Mouse (Mus musculus) CH12.LX (cell line): ENCODE measurements at regions not wholly inside any gene's neighbourhood (a gene's known extent, or its start where the extent isn't known, plus 50 kb on each side); places are given as distances from the start of the nearest gene placed in this dataset.

Experiments used
- DNase-seq: peaks from one replicate; pipeline ENCODE4 v3.0.0-alpha.2; 2013; ENCODE audit errors: extremely low read depth
- H3K27ac ChIP-seq: 2 replicates; pipeline ENCODE4 v1.5.1; 2012; ENCODE audit warnings: low read depth, mild to moderate bottlenecking, control low read depth, moderate library complexity; ENCODE audit not compliant: insufficient read depth
- H3K27me3 ChIP-seq: replicated peaks from 2 replicates; pipeline ENCODE3; 2012; ENCODE audit warnings: inconsistent platforms
- H3K36me3 ChIP-seq, 2 experiments: replicated peaks in 1 of 2; 2 replicates each; pipeline versions ENCODE3 to v1.6.1; 2012; ENCODE audit warnings: inconsistent platforms in 1 of 2, low read length in 1 of 2, mild to moderate bottlenecking in 1 of 2, mixed read lengths in 1 of 2, moderate library complexity in 1 of 2; ENCODE audit not compliant: control insufficient read depth in 1 of 2, insufficient read depth in 1 of 2
- H3K4me1 ChIP-seq, 2 experiments: 2 replicates each; pipeline ENCODE4 v1.6.1; 2012; ENCODE audit warnings: inconsistent platforms in 1 of 2, moderate library complexity in 1 of 2; ENCODE audit not compliant: insufficient read depth in 2 of 2, control insufficient read depth in 1 of 2
- H3K4me2 ChIP-seq: 2 replicates; pipeline ENCODE4 v1.6.1; 2012; ENCODE audit warnings: low read depth, mild to moderate bottlenecking, control low read depth; ENCODE audit not compliant: poor library complexity, insufficient read depth, severe bottlenecking
- H3K4me3 ChIP-seq, 3 experiments: fragments of 150-350 bp in 1 of 3; sonication (generic) in 1 of 3; replicated peaks in 1 of 3; 2 replicates each; pipeline versions ENCODE3 to v1.5.1; 2011 to 2012; ENCODE audit warnings: low read depth in 2 of 3, low read length in 2 of 3, mild to moderate bottlenecking in 2 of 3, moderate library complexity in 2 of 3, control low read depth in 1 of 3, improper control_type of control experiment in 1 of 3, inconsistent platforms in 1 of 3, mixed read lengths in 1 of 3; ENCODE audit not compliant: poor library complexity in 1 of 3
- H3K79me2 ChIP-seq: replicated peaks from 2 replicates; pipeline ENCODE4 v1.6.1; 2012; ENCODE audit warnings: mild to moderate bottlenecking, moderate library complexity; ENCODE audit not compliant: control insufficient read depth, poor library complexity, insufficient read depth, severe bottlenecking; ENCODE audit errors: extremely low read depth
- H3K9ac ChIP-seq: 2 replicates; pipeline ENCODE4 v1.6.1; 2012; ENCODE audit warnings: low read depth, mild to moderate bottlenecking, control low read depth, moderate library complexity; ENCODE audit not compliant: insufficient read depth
- H3K9me3 ChIP-seq: replicated peaks from 2 replicates; pipeline ENCODE3; 2012; ENCODE audit warnings: low read length, inconsistent platforms, mixed read lengths
- CHD2 ChIP-seq: IDR thresholded peaks from 2 replicates; pipeline ENCODE4 v1.6.1; 2011; ENCODE audit warnings: low read length, improper control_type of control experiment
- CTCF ChIP-seq, 2 experiments: IDR thresholded peaks in 1 of 2; conservative IDR thresholded peaks in 1 of 2; 2 replicates each; pipeline ENCODE4 v1.5.1; 2011 to 2012; ENCODE audit warnings: low read depth in 2 of 2, low read length in 2 of 2, improper control_type of control experiment in 1 of 2, inconsistent platforms in 1 of 2, mild to moderate bottlenecking in 1 of 2, moderate library complexity in 1 of 2
- E2F4 ChIP-seq: IDR thresholded peaks from 2 replicates; pipeline ENCODE4 v1.6.1; 2011; ENCODE audit warnings: low read depth, low read length, improper control_type of control experiment; ENCODE audit not compliant: insufficient replicate concordance
- ELF1 ChIP-seq: IDR thresholded peaks from 2 replicates; pipeline ENCODE4 v1.6.1; 2014; ENCODE audit warnings: low read depth, mild to moderate bottlenecking, inconsistent platforms, low read length, improper control_type of control experiment
- EP300 ChIP-seq: IDR thresholded peaks from 2 replicates; pipeline ENCODE4 v1.6.1; 2011; ENCODE audit warnings: low read length, improper control_type of control experiment
- GABPA ChIP-seq: IDR thresholded peaks from 2 replicates; pipeline ENCODE4 v1.6.1; 2012; ENCODE audit warnings: low read depth, low read length, improper control_type of control experiment, inconsistent platforms; ENCODE audit not compliant: insufficient replicate concordance
- HCFC1 ChIP-seq: IDR thresholded peaks from 2 replicates; pipeline ENCODE4 v1.6.1; 2012; ENCODE audit warnings: low read depth, mild to moderate bottlenecking, inconsistent platforms, low read length, improper control_type of control experiment
- IRF4 ChIP-seq: IDR thresholded peaks from 2 replicates; pipeline ENCODE4 v1.6.1; 2014; ENCODE audit warnings: low read depth, mild to moderate bottlenecking, inconsistent platforms, low read length, improper control_type of control experiment
- JUND ChIP-seq: conservative IDR thresholded peaks from 2 replicates; pipeline ENCODE4 v1.6.1; 2011; ENCODE audit warnings: low read depth, low read length, improper control_type of control experiment
- MAFK ChIP-seq: IDR thresholded peaks from 2 replicates; pipeline ENCODE4 v1.6.1; 2011; ENCODE audit warnings: low read length, improper control_type of control experiment; ENCODE audit not compliant: insufficient replicate concordance
- MAX ChIP-seq: IDR thresholded peaks from 2 replicates; pipeline ENCODE4 v1.6.1; 2011; ENCODE audit warnings: low read length, improper control_type of control experiment
- MEF2A ChIP-seq: IDR thresholded peaks from 2 replicates; pipeline ENCODE4 v1.6.1; 2014; ENCODE audit warnings: low read depth, mild to moderate bottlenecking, inconsistent platforms, low read length, improper control_type of control experiment, borderline replicate concordance
- MYC ChIP-seq: IDR thresholded peaks from 2 replicates; pipeline ENCODE4 v1.6.1; 2011; ENCODE audit warnings: low read depth, mild to moderate bottlenecking, improper control_type of control experiment, low read length
- NELFE ChIP-seq: IDR thresholded peaks from 2 replicates; pipeline ENCODE4 v1.6.1; 2011; ENCODE audit warnings: low read depth, low read length, improper control_type of control experiment
- POLR2A ChIP-seq: IDR thresholded peaks from 2 replicates; pipeline ENCODE4 v1.6.1; 2011; ENCODE audit warnings: low read depth, mild to moderate bottlenecking, improper control_type of control experiment, low read length
- POLR2AphosphoS2 ChIP-seq: IDR thresholded peaks from 2 replicates; pipeline ENCODE4 v1.6.1; 2011; ENCODE audit warnings: low read depth, low read length, improper control_type of control experiment
- RAD21 ChIP-seq: IDR thresholded peaks from 2 replicates; pipeline ENCODE4 v1.6.1; 2011; ENCODE audit warnings: low read depth, mild to moderate bottlenecking, low read length, improper control_type of control experiment, moderate library complexity
- RCOR1 ChIP-seq: conservative IDR thresholded peaks from 2 replicates; pipeline ENCODE4 v1.6.1; 2012; ENCODE audit warnings: low read depth, mild to moderate bottlenecking, inconsistent platforms, low read length, improper control_type of control experiment
- SMC3 ChIP-seq: IDR thresholded peaks from 2 replicates; pipeline ENCODE4 v1.6.1; 2011; ENCODE audit warnings: low read depth, low read length, improper control_type of control experiment
- TCF12 ChIP-seq: IDR thresholded peaks from 2 replicates; pipeline ENCODE4 v1.6.1; 2014; ENCODE audit warnings: low read depth, mild to moderate bottlenecking, inconsistent platforms, low read length, improper control_type of control experiment
- ZC3H11A ChIP-seq: IDR thresholded peaks from 2 replicates; pipeline ENCODE4 v1.6.1; 2012; ENCODE audit warnings: low read depth, mild to moderate bottlenecking, inconsistent platforms, low read length, improper control_type of control experiment
- ZKSCAN1 ChIP-seq: IDR thresholded peaks from 2 replicates; pipeline ENCODE4 v1.6.1; 2012; ENCODE audit warnings: low read depth, inconsistent platforms, low read length, improper control_type of control experiment, borderline replicate concordance
- ZMIZ1 ChIP-seq: IDR thresholded peaks from 2 replicates; pipeline ENCODE4 v1.6.1; 2012; ENCODE audit warnings: low read depth, mild to moderate bottlenecking, inconsistent platforms, low read length, improper control_type of control experiment
- dilution Hi-C: fragments of 300-500 bp; cut with MboI; formaldehyde crosslinking; loops from 2 replicates; pipeline ENCODE4 v1.14.3; 2020; ENCODE audit warnings: low sequenced_read_pairs; ENCODE audit not compliant: extremely low pct_unique_long_range_greater_than_20kb, extremely low pct_ligation_motif_present
- in situ Hi-C: fragments of 300-500 bp; cut with MboI; formaldehyde crosslinking; loops from 3 replicates; pipeline ENCODE4 v1.14.3; 2019; ENCODE audit warnings: low sequenced_read_pairs, low pct_ligation_motif_present, low pct_unique_long_range_greater_than_20kb, mixed read lengths

GRCm38 (mm10) chr15:85677381-85677780, 57.4 kb upstream of the Ppara start:
- dilution Hi-C loops (no loop called here), in situ Hi-C loops (no loop called here)
- H3K9me3 ChIP-seq, result no peaks in the 10 kb centered on the region
- H3K36me3 ChIP-seq, result no peaks in the 10 kb centered on the region
- H3K4me1 ChIP-seq, result peaks cover 5 to 36% of the 10 kb centered on the region in 2 experiments
- no peak overlapping the region for H3K27ac ChIP-seq
- no peak for DNase-seq
- no peak for TF ChIP-seq MAX
- TF ChIP-seq CHD2, result no peak
- no peak for TF ChIP-seq MEF2A
- TF ChIP-seq ZKSCAN1, result no peak
- TF ChIP-seq E2F4, result no peak
- TF ChIP-seq RCOR1, result no peak
- TF ChIP-seq EP300, result no peak
- no peak for TF ChIP-seq ZMIZ1
- no peak for TF ChIP-seq MAFK
- TF ChIP-seq SMC3, result no peak
- no peak for TF ChIP-seq MYC
- no peak for TF ChIP-seq POLR2AphosphoS2
- no peak for TF ChIP-seq ELF1
- TF ChIP-seq IRF4, result no peak
- no peak for TF ChIP-seq ZC3H11A
- H3K9ac ChIP-seq, result no peak overlapping the region
- no peaks in the 10 kb centered on the region for H3K79me2 ChIP-seq
- H3K4me2 ChIP-seq, result no peak overlapping the region
- H3K27me3 ChIP-seq, result no peaks in the 10 kb centered on the region
- H3K4me3 ChIP-seq, result no peak overlapping the region

GRCm38 (mm10) chr15:85677855-85678254, 56.9 kb upstream of the Ppara start:
- Histone ChIP-seq H3K4me1 (peaks cover 5 to 36% of the 10 kb centered on the region in 2 experiments), H3K36me3 (no peaks in the 10 kb centered on the region), H3K27ac (no peak overlapping the region), H3K4me2 (no peak overlapping the region), H3K79me2 (no peaks in the 10 kb centered on the region), H3K27me3 (no peaks in the 10 kb centered on the region), H3K9me3 (no peaks in the 10 kb centered on the region), H3K4me3 (no peak overlapping the region), H3K9ac (no peak overlapping the region)
- DNase-seq, result no peak
- dilution Hi-C loops, result no loop called here
- in situ Hi-C loops, result no loop called here
- TF ChIP-seq NELFE (no peak), SMC3 (no peak), TCF12 (no peak), HCFC1 (no peak), GABPA (no peak), JUND (no peak), POLR2A (no peak), RAD21 (no peak), CTCF (conservative IDR thresholded peaks at IDR 0.05 in 1 of 2, IDR thresholded peaks at IDR 0.05 in 1 of 2; ENCODE audit: low read depth in 2 of 2, low read length in 2 of 2) (no peak)
